16 mouse cellular contexts compared by ENCODE assay signal in genomic region chr11:120067834-120068233, GRCm38 (mm10). TPM values are rescaled to one million over a fixed set of nuclear protein-coding genes. Genes with fewer than 3 reads are reported as not detected.
A peak's percentile ranks its signal among the peaks of the same experiment; 100 is the strongest.
DNase-seq lines count a peak whose midpoint lies in the region; ATAC-seq and TF ChIP-seq lines count a peak whose summit lies in the region.
"Had no signal": no experiment of that assay in that cellular context is flagged by ENCODE, and none has a peak within 500 bp of the region (broad histone marks: within the 10 kb centered on the region; RNA-seq: fewer than 3 reads in every experiment).

No protein-coding gene starts in this region.

- H3K9ac ChIP-seq in liver, embryonic 14.5 days (replicated peaks) = no peak overlapping the region
- H3K9ac ChIP-seq in intestine, embryonic 15.5 days = no peak overlapping the region
- no peak overlapping the region for H3K9ac ChIP-seq in forebrain, embryonic 16.5 days (replicated peaks; ENCODE audit: low read depth, low read length)
- H3K9ac ChIP-seq: embryonic facial prominence, embryonic 15.5 days; forebrain, embryonic 15.5 days; limb, embryonic 15.5 days; stomach, embryonic 15.5 days had no signal

- no peaks in the 10 kb centered on the region for H3K9me3 ChIP-seq in liver, embryonic 14.5 days (ENCODE audit: control insufficient read depth, low read length)
- H3K9me3 ChIP-seq in intestine, embryonic 15.5 days = no peaks in the 10 kb centered on the region
- H3K9me3 ChIP-seq in forebrain, embryonic 16.5 days (ENCODE audit: control insufficient read depth, low read length) = no peaks in the 10 kb centered on the region
- H3K9me3 ChIP-seq: embryonic facial prominence, embryonic 15.5 days; forebrain, embryonic 15.5 days; limb, embryonic 15.5 days; stomach, embryonic 15.5 days had no signal

- no peak overlapping the region for H3K4me2 ChIP-seq in liver, embryonic 14.5 days (ENCODE audit: low read depth)
- no peak overlapping the region for H3K4me2 ChIP-seq in intestine, embryonic 15.5 days (replicated peaks)
- H3K4me2 ChIP-seq in forebrain, embryonic 16.5 days (ENCODE audit: low read length) = no peak overlapping the region
- H3K4me2 ChIP-seq: embryonic facial prominence, embryonic 15.5 days; forebrain, embryonic 15.5 days; limb, embryonic 15.5 days; stomach, embryonic 15.5 days had no signal

- H3K4me1 ChIP-seq in liver, embryonic 14.5 days (replicated peaks; ENCODE audit: control insufficient read depth in 2 of 2, insufficient read depth in 2 of 2, low read length in 1 of 2) = no peaks in the 10 kb centered on the region
- peaks cover 7% of the 10 kb centered on the region; the same call in 1 of the 2 replicates for H3K4me1 ChIP-seq in intestine, embryonic 15.5 days (replicated peaks)
- H3K4me1 ChIP-seq in forebrain, embryonic 16.5 days (replicated peaks; ENCODE audit: control insufficient read depth, insufficient read depth, low read length) = no peaks in the 10 kb centered on the region
- H3K4me1 ChIP-seq: forebrain, embryonic 15.5 days had no signal

- H3K4me3 ChIP-seq in liver, embryonic 14.5 days (ENCODE audit: insufficient read depth in 1 of 2, low read depth in 2 of 2, low read length in 2 of 2) = no peak overlapping the region
- no peak overlapping the region for H3K4me3 ChIP-seq in intestine, embryonic 15.5 days (replicated peaks)
- H3K4me3 ChIP-seq in forebrain, embryonic 16.5 days (replicated peaks; ENCODE audit: low read length) = no peak overlapping the region
- H3K4me3 ChIP-seq: embryonic facial prominence, embryonic 15.5 days; forebrain, embryonic 15.5 days; limb, embryonic 15.5 days; stomach, embryonic 15.5 days had no signal

- WGBS in liver, embryonic 14.5 days (ENCODE audit: insufficient replicate concordance) = 79% methylated on average over 17 of the region's 17 CpGs
- 62% methylated on average over 17 of the region's 17 CpGs for WGBS in intestine, embryonic 15.5 days
- 51% methylated on average over 17 of the region's 17 CpGs for WGBS in forebrain, embryonic 16.5 days

- DNase-seq in embryo, embryonic 10 days (ENCODE audit: low spot score) = peak; percentile 53
- no peak for DNase-seq in embryo, embryonic 10.5 days (ENCODE audit: low spot score)
- no peak for DNase-seq in liver, embryonic 14.5 days (ENCODE audit: low read depth in 3 of 3, low spot score in 3 of 3)
- no peak for DNase-seq in liver
- DNase-seq in R1 (ENCODE audit: low read depth, low spot score) = peak; percentile 71
- no peak for DNase-seq in right cerebral cortex, postnatal 25 days
- DNase-seq: adrenal gland, adult 8-10 months; gastrocnemius, postnatal 36 days; kidney, postnatal 25 days; layer of hippocampus, postnatal 36 days had no signal

- no peak for TF ChIP-seq EP300 in liver, embryonic 14.5 days (IDR thresholded peaks at IDR 0.05; ENCODE audit: low read depth)

- H3K36me3 ChIP-seq in liver, embryonic 14.5 days (replicated peaks; ENCODE audit: control insufficient read depth, insufficient read depth, low read depth) = no peaks in the 10 kb centered on the region
- peaks cover 33% of the 10 kb centered on the region; the same call in 1 of the 2 replicates for H3K36me3 ChIP-seq in intestine, embryonic 15.5 days
- peaks cover 12% of the 10 kb centered on the region for H3K36me3 ChIP-seq in forebrain, embryonic 16.5 days (ENCODE audit: control insufficient read depth, insufficient read depth)

- no peak overlapping the region for H3K27ac ChIP-seq in liver, embryonic 14.5 days
- no peak overlapping the region for H3K27ac ChIP-seq in intestine, embryonic 15.5 days
- H3K27ac ChIP-seq in forebrain, embryonic 16.5 days (ENCODE audit: low read length) = no peak overlapping the region
- H3K27ac ChIP-seq: embryonic facial prominence, embryonic 15.5 days; forebrain, embryonic 15.5 days; limb, embryonic 15.5 days; stomach, embryonic 15.5 days had no signal

- peak; percentile 41 for TF ChIP-seq CTCF in liver, embryonic 14.5 days (IDR thresholded peaks at IDR 0.05; ENCODE audit: low read depth)

- H3K27me3 ChIP-seq in liver, embryonic 14.5 days (ENCODE audit: control insufficient read depth, insufficient read depth, low read length) = no peaks in the 10 kb centered on the region
- no peaks in the 10 kb centered on the region for H3K27me3 ChIP-seq in intestine, embryonic 15.5 days (replicated peaks)
- no peaks in the 10 kb centered on the region for H3K27me3 ChIP-seq in forebrain, embryonic 16.5 days (replicated peaks; ENCODE audit: control insufficient read depth, insufficient read depth, low read length)
- H3K27me3 ChIP-seq: embryonic facial prominence, embryonic 15.5 days; forebrain, embryonic 15.5 days; limb, embryonic 15.5 days; stomach, embryonic 15.5 days had no signal

- no peak for ATAC-seq in liver, embryonic 14.5 days (ENCODE audit: insufficient read depth)
- 0 out of 2 replicates have a peak, but pooled peaks have one; percentile 15 for ATAC-seq in intestine, embryonic 15.5 days
- ATAC-seq in forebrain, embryonic 16.5 days = no peak
- ATAC-seq: forebrain, embryonic 15.5 days had no signal

RNA-seq across cellular contexts. Expression of gene Cep131, which starts 18.8 kb away (rescaled TPM):
- polyA plus RNA-seq in liver, embryonic 14.5 days (2012; rRNA removed) = 2.3 and 4.4 TPM in 2 replicates
- polyA plus RNA-seq in liver, embryonic 14.5 days (2014; fragmentation: Nextera tagmentation; extraction: Ambion mirVana) = 2.4 and 2.7 TPM in 2 replicates
- 14.2 and 19.7 TPM in 2 replicates for polyA plus RNA-seq in intestine, embryonic 15.5 days (2015; fragmentation: Nextera tagmentation; extraction: Ambion mirVana)
- polyA plus RNA-seq in forebrain, embryonic 16.5 days (2015; fragmentation: Nextera tagmentation; extraction: Ambion mirVana) = 32.9 and 33.8 TPM in 2 replicates

RNA-seq across cellular contexts. Expression of gene Aatk, which starts 20.9 kb away (rescaled TPM):
- polyA plus RNA-seq in liver, embryonic 14.5 days (2012; rRNA removed) = 0.45 and 0.57 TPM in 2 replicates
- 0.13 and 0.27 TPM in 2 replicates for polyA plus RNA-seq in liver, embryonic 14.5 days (2014; fragmentation: Nextera tagmentation; extraction: Ambion mirVana)
- 3.1 and 3.4 TPM in 2 replicates for polyA plus RNA-seq in intestine, embryonic 15.5 days (2015; fragmentation: Nextera tagmentation; extraction: Ambion mirVana)
- polyA plus RNA-seq in forebrain, embryonic 16.5 days (2015; fragmentation: Nextera tagmentation; extraction: Ambion mirVana) = 21.6 and 28.1 TPM in 2 replicates

RNA-seq across cellular contexts. Expression of gene Tepsin, which starts 30.7 kb away (rescaled TPM):
- polyA plus RNA-seq in liver, embryonic 14.5 days (2012; rRNA removed) = 11.0 and 12.7 TPM in 2 replicates
- polyA plus RNA-seq in liver, embryonic 14.5 days (2014; fragmentation: Nextera tagmentation; extraction: Ambion mirVana) = 4.2 and 4.4 TPM in 2 replicates
- polyA plus RNA-seq in intestine, embryonic 15.5 days (2015; fragmentation: Nextera tagmentation; extraction: Ambion mirVana) = 15.4 and 17.7 TPM in 2 replicates
- 16.6 and 21.7 TPM in 2 replicates for polyA plus RNA-seq in forebrain, embryonic 16.5 days (2015; fragmentation: Nextera tagmentation; extraction: Ambion mirVana)

RNA-seq across cellular contexts. Expression of gene Ndufaf8, which starts 30.9 kb away (rescaled TPM):
- 20.3 and 30.3 TPM in 2 replicates for polyA plus RNA-seq in liver, embryonic 14.5 days (2012; rRNA removed)
- polyA plus RNA-seq in liver, embryonic 14.5 days (2014; fragmentation: Nextera tagmentation; extraction: Ambion mirVana) = 52.9 and 57.5 TPM in 2 replicates
- polyA plus RNA-seq in intestine, embryonic 15.5 days (2015; fragmentation: Nextera tagmentation; extraction: Ambion mirVana) = 90.8 and 109 TPM in 2 replicates
- polyA plus RNA-seq in forebrain, embryonic 16.5 days (2015; fragmentation: Nextera tagmentation; extraction: Ambion mirVana) = 49.4 and 53.3 TPM in 2 replicates

Comparison
In these comparisons a context has a peak if more than half of its experiments do, and no peak if none do; other contexts are left out.
1. DNase-seq: peak in embryo, embryonic 10 days (single experiment) and R1 (single experiment); none in embryo, embryonic 10.5 days (single experiment), liver, embryonic 14.5 days (0 of 3), liver (single experiment) and right cerebral cortex, postnatal 25 days (single experiment).